Mouse (Mus musculus): ENCODE measurements around the gene Diras2. TPM values are rescaled to one million over a fixed set of nuclear protein-coding genes. Genes with fewer than 3 reads are reported as not detected.

The Diras2 gene
- total and polyA plus RNA-seq, 2 experiments from 2014 or later = 0.22 to 0.73 TPM

DNA sequence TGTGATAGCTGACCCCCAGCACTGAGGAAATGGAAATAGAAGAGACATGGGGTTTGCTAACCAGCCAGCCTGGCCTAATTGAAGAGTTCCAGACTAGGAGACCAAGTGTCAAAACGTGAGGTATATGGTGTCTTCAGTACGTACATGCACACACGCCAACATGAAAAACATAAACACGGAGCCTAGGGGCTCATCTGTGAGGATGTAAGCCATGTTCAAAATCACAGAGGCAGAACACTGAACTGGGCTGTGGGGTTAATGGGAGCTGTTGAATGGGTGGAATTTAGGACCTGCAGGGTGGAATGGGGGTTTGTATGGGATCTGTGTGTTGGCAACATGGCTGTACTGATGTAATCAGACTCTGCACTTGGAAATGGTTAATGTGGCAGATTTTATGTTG lies 14.5 kb downstream of the Diras2 start:
- Histone ChIP-seq H3K9me3 (replicated peaks; ENCODE audit: control insufficient read depth, low read length) (no peaks in the 10 kb centered on the region), H3K36me3 (replicated peaks; ENCODE audit: control insufficient read depth, insufficient read depth, low read length) (no peaks in the 10 kb centered on the region), H3K27ac (ENCODE audit: low read depth) (no peak overlapping the region), H3K4me2 (ENCODE audit: low read depth, low read length) (no peak overlapping the region), H3K9ac (replicated peaks; ENCODE audit: low read depth, low read length) (no peak overlapping the region), H3K27me3 (ENCODE audit: control insufficient read depth, insufficient read depth, low read length) (no peaks in the 10 kb centered on the region), H3K4me3 (ENCODE audit: low read depth, low read length) (no peak overlapping the region), H3K4me1 (ENCODE audit: control insufficient read depth, insufficient read depth) (no peaks in the 10 kb centered on the region)
- ATAC-seq (ENCODE audit: insufficient read depth, low read depth) (no peak), DNase-seq (ENCODE audit: low spot score) (no peak)
- 85% methylated on average over 4 of the region's 4 CpGs for WGBS
- TF ChIP-seq CTCF (IDR thresholded peaks at IDR 0.05; ENCODE audit: low read depth) = no peak
- no peak for TF ChIP-seq EP300 (IDR thresholded peaks at IDR 0.05; ENCODE audit: low read depth)

DNA sequence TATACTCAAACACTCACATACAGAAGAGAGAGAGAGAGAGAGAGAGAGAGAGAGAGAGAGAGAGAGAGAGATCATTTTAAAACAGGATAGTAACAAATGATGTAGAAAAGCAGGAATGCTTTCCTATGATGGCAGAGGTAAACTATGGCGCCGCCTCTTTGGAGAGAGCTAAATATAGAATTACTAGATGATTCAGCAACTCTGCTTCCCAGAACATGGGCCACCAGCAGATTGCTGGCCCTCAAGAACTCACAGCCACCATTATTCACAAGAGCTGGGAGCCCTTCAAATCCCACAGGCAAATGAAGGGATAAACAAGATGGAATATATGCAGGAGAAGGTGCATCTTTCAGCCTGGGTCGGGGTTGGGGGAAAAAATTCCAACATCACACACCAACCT lies 15.0 kb downstream of the Diras2 start:
- H3K9ac ChIP-seq (replicated peaks; ENCODE audit: low read depth, low read length) = no peak overlapping the region
- no peaks in the 10 kb centered on the region for H3K36me3 ChIP-seq (replicated peaks; ENCODE audit: control insufficient read depth, insufficient read depth, low read length)
- no peaks in the 10 kb centered on the region for H3K4me1 ChIP-seq (ENCODE audit: control insufficient read depth, insufficient read depth)
- WGBS = 44% methylated on average over 3 of the region's 3 CpGs
- H3K9me3 ChIP-seq (replicated peaks; ENCODE audit: control insufficient read depth, low read length) = no peaks in the 10 kb centered on the region
- TF ChIP-seq CTCF (IDR thresholded peaks at IDR 0.05; ENCODE audit: low read depth) (no peak), EP300 (IDR thresholded peaks at IDR 0.05; ENCODE audit: low read depth) (no peak)
- no peak overlapping the region for H3K27ac ChIP-seq (ENCODE audit: low read depth)
- no peaks in the 10 kb centered on the region for H3K27me3 ChIP-seq (ENCODE audit: control insufficient read depth, insufficient read depth, low read length)
- ATAC-seq (ENCODE audit: insufficient read depth, low read depth) (no peak), DNase-seq (ENCODE audit: low spot score) (no peak)
- H3K4me3 ChIP-seq (ENCODE audit: low read depth, low read length) = no peak overlapping the region
- H3K4me2 ChIP-seq (ENCODE audit: low read depth, low read length) = no peak overlapping the region

DNA sequence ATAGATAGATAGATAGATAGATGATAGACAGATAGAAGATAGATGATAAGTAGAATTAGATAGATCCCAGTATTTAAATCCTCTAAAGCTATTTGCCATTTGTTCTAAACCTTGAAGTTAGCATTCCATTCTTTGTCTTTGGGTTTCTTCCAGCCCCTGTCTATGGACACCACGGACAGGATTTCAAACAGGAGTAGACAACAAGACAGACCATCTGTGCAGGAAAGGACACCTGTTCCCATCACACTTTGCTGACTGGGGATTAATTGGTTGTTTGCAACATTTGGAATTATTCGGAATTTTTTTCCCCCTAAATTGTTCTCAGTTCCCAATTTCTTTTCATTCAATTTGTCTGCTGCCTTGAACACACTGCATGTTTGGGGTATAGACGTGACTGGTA lies 17.5 kb downstream of the Diras2 start:
- no peaks in the 10 kb centered on the region for H3K9me3 ChIP-seq (replicated peaks; ENCODE audit: control insufficient read depth, low read length)
- 74% methylated on average over 3 of the region's 3 CpGs for WGBS
- no peaks in the 10 kb centered on the region for H3K27me3 ChIP-seq (ENCODE audit: control insufficient read depth, insufficient read depth, low read length)
- ATAC-seq (ENCODE audit: insufficient read depth, low read depth) (no peak), DNase-seq (ENCODE audit: low spot score) (no peak)
- H3K4me2 ChIP-seq (ENCODE audit: low read depth, low read length) = no peak overlapping the region
- H3K4me1 ChIP-seq (ENCODE audit: control insufficient read depth, insufficient read depth) = 0 out of 2 replicates have a peak, but pooled peaks cover 3% of the 10 kb centered on the region
- no peak for TF ChIP-seq EP300 (IDR thresholded peaks at IDR 0.05; ENCODE audit: low read depth)
- no peak for TF ChIP-seq CTCF (IDR thresholded peaks at IDR 0.05; ENCODE audit: low read depth)
- no peak overlapping the region for H3K27ac ChIP-seq (ENCODE audit: low read depth)
- no peak overlapping the region for H3K9ac ChIP-seq (replicated peaks; ENCODE audit: low read depth, low read length)
- no peaks in the 10 kb centered on the region for H3K36me3 ChIP-seq (replicated peaks; ENCODE audit: control insufficient read depth, insufficient read depth, low read length)
- H3K4me3 ChIP-seq (ENCODE audit: low read depth, low read length) = no peak overlapping the region

DNA sequence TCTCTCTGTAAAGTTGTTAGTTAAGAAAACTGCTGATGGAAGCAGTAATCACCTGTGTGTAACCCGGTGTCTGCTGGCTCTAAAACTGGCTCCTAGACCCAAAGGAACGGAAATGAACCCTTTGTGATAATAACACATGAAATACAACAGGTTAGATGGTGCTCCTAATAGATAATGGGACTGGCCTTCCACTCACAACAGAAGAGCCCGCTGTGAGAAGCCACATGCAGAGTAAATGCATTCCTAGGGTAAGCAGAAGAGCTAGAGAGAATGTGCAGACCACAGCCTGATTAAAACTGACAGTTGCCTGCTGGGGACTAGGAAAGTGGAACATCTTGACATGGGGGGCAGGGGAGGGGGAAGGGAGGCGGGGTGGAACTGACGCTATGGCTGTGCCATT lies 18.7 kb downstream of the Diras2 start:
- Histone ChIP-seq H3K4me1 (ENCODE audit: control insufficient read depth, insufficient read depth) (0 out of 2 replicates have a peak, but pooled peaks cover 3% of the 10 kb centered on the region), H3K27ac (ENCODE audit: low read depth) (no peak overlapping the region), H3K4me3 (ENCODE audit: low read depth, low read length) (no peak overlapping the region), H3K27me3 (ENCODE audit: control insufficient read depth, insufficient read depth, low read length) (no peaks in the 10 kb centered on the region), H3K4me2 (ENCODE audit: low read depth, low read length) (no peak overlapping the region), H3K9me3 (replicated peaks; ENCODE audit: control insufficient read depth, low read length) (no peaks in the 10 kb centered on the region), H3K36me3 (replicated peaks; ENCODE audit: control insufficient read depth, insufficient read depth, low read length) (no peaks in the 10 kb centered on the region), H3K9ac (replicated peaks; ENCODE audit: low read depth, low read length) (no peak overlapping the region)
- no peak for TF ChIP-seq CTCF (IDR thresholded peaks at IDR 0.05; ENCODE audit: low read depth)
- no peak for TF ChIP-seq EP300 (IDR thresholded peaks at IDR 0.05; ENCODE audit: low read depth)
- 29% methylated on average over 5 of the region's 5 CpGs for WGBS
- DNase-seq (ENCODE audit: low spot score) (no peak), ATAC-seq (ENCODE audit: insufficient read depth, low read depth) (no peak)

DNA sequence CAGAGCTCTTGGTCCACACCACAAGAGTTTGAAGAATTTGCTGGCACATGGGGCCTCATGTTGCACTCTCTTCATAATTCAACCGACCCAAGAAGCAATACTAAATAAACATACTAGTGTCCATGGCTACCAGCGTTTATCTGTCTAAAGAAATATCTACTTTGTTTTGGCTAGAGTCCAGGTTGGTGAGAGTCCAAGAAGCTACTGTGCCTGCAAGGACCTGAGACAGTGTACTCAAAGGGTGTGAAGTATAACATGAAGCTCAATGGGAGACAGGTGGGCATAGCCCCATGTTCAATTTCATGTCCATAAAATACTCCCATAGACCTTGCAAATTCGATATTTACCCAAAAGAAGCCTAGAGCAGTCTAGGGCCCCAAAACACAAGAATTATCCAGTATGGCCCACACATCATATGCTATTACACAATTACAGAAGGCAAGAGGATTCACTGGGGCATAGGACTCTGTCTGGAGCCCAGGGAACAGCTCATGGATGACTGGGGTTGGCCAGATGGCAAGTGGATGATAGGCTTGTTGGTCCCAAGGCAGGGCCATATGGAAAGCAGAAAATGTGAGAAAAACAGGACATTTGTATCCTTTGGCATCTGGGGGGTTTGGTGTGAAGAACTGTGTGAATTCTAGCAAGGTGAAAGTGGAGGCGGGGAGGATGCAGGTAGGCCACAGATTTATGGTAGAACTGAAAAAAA lies 20.8 kb downstream of the Diras2 start:
- 48% methylated on average over 4 of the region's 4 CpGs for WGBS
- no peaks in the 10 kb centered on the region for H3K9me3 ChIP-seq (replicated peaks; ENCODE audit: control insufficient read depth, low read length)
- no peak for ATAC-seq (ENCODE audit: insufficient read depth, low read depth)

More for the DNA sequence above, 20.8 kb downstream of the Diras2 start:
- H3K4me3 ChIP-seq (ENCODE audit: low read depth, low read length) = no peak overlapping the region
- no peaks in the 10 kb centered on the region for H3K27me3 ChIP-seq (ENCODE audit: control insufficient read depth, insufficient read depth, low read length)
- H3K4me2 ChIP-seq (ENCODE audit: low read depth, low read length) = no peak overlapping the region
- 0 out of 2 replicates have a peak, but pooled peaks cover 3% of the 10 kb centered on the region for H3K4me1 ChIP-seq (ENCODE audit: control insufficient read depth, insufficient read depth)
- H3K9ac ChIP-seq (replicated peaks; ENCODE audit: low read depth, low read length) = no peak overlapping the region
- no peak overlapping the region for H3K27ac ChIP-seq (ENCODE audit: low read depth)
- no peak for TF ChIP-seq CTCF (IDR thresholded peaks at IDR 0.05; ENCODE audit: low read depth)
- TF ChIP-seq EP300 (IDR thresholded peaks at IDR 0.05; ENCODE audit: low read depth) = no peak
- DNase-seq (ENCODE audit: low spot score) = no peak
- H3K36me3 ChIP-seq (replicated peaks; ENCODE audit: control insufficient read depth, insufficient read depth, low read length) = no peaks in the 10 kb centered on the region
